Comparison of ENCODE assay signal across 15 mouse cellular contexts in genomic region chr13:17839137-17839536, GRCm38 (mm10). TPM values are rescaled to one million over a fixed set of nuclear protein-coding genes. Genes with fewer than 3 reads are reported as not detected.
DNase-seq lines count a peak whose midpoint lies in the region; ATAC-seq and TF ChIP-seq lines count a peak whose summit lies in the region.
"Had no signal": no experiment of that assay in that cellular context is flagged by ENCODE, and none has a peak within 500 bp of the region (broad histone marks: within the 10 kb centered on the region; RNA-seq: fewer than 3 reads in every experiment).

No protein-coding gene starts in this region.

- DNase-seq in forebrain, postnatal 0 days = no peak
- DNase-seq in layer of hippocampus, adult 11-12 months (ENCODE audit: low spot score) = peak; percentile 34
- no peak for DNase-seq in layer of hippocampus, adult 9-10 months (ENCODE audit: low spot score)
- DNase-seq in neural tube, embryonic 10.5 days (ENCODE audit: extremely low spot score, low spot score) = no peak
- DNase-seq in right cerebral cortex, postnatal 25 days = peak; percentile 52
- DNase-seq in cerebellum, postnatal 36 days = no peak
- DNase-seq: heart, adult 11 months had no signal

- ATAC-seq in forebrain, postnatal 0 days = peak; percentile 36; the same call in 1 of the 2 replicates
- no peak for ATAC-seq in forebrain, embryonic 13.5 days
- peak; percentile 23; the same call in 1 of the 2 replicates for ATAC-seq in neural tube, embryonic 13.5 days (ENCODE audit: low read depth)
- ATAC-seq: Patski had no signal

- TF ChIP-seq CTCF in forebrain, postnatal 0 days (IDR thresholded peaks at IDR 0.05; ENCODE audit: low read depth) = no peak

- H3K4me2 ChIP-seq in forebrain, postnatal 0 days (ENCODE audit: low read depth) = no peak overlapping the region
- H3K4me2 ChIP-seq in forebrain, embryonic 13.5 days = no peak overlapping the region
- no peak overlapping the region for H3K4me2 ChIP-seq in neural tube, embryonic 13.5 days
- H3K4me2 ChIP-seq: embryonic facial prominence, embryonic 13.5 days; forebrain, embryonic 15.5 days; hindbrain, embryonic 13.5 days; liver, embryonic 11.5 days had no signal

- no peak overlapping the region for H3K27ac ChIP-seq in forebrain, postnatal 0 days (ENCODE audit: low read depth, low read length)
- no peak overlapping the region for H3K27ac ChIP-seq in forebrain, embryonic 13.5 days
- no peak overlapping the region for H3K27ac ChIP-seq in neural tube, embryonic 13.5 days (replicated peaks)
- H3K27ac ChIP-seq: embryonic facial prominence, embryonic 13.5 days; forebrain, embryonic 15.5 days; hindbrain, embryonic 13.5 days had no signal

- 85% methylated on average over 5 of the region's 5 CpGs for WGBS in forebrain, postnatal 0 days
- WGBS in forebrain, embryonic 13.5 days = 93% methylated on average over 5 of the region's 5 CpGs
- WGBS in neural tube, embryonic 13.5 days = 90% methylated on average over 5 of the region's 5 CpGs

- no peaks in the 10 kb centered on the region for H3K27me3 ChIP-seq in forebrain, postnatal 0 days (ENCODE audit: insufficient read depth, low read length)
- no peaks in the 10 kb centered on the region for H3K27me3 ChIP-seq in forebrain, embryonic 13.5 days
- H3K27me3 ChIP-seq in neural tube, embryonic 13.5 days = no peaks in the 10 kb centered on the region
- H3K27me3 ChIP-seq: embryonic facial prominence, embryonic 13.5 days; forebrain, embryonic 15.5 days; hindbrain, embryonic 13.5 days; Patski had no signal

- no peak overlapping the region for H3K4me3 ChIP-seq in forebrain, postnatal 0 days (ENCODE audit: low read depth, low read length)
- no peak overlapping the region for H3K4me3 ChIP-seq in forebrain, embryonic 13.5 days
- H3K4me3 ChIP-seq in neural tube, embryonic 13.5 days = no peak overlapping the region
- H3K4me3 ChIP-seq: embryonic facial prominence, embryonic 13.5 days; forebrain, embryonic 15.5 days; hindbrain, embryonic 13.5 days; megakaryocyte, embryonic 14.5 days had no signal

- no peaks in the 10 kb centered on the region for H3K36me3 ChIP-seq in forebrain, postnatal 0 days (ENCODE audit: insufficient read depth)
- H3K36me3 ChIP-seq in forebrain, embryonic 13.5 days (ENCODE audit: poor library complexity, severe bottlenecking) = no peaks in the 10 kb centered on the region
- H3K36me3 ChIP-seq in neural tube, embryonic 13.5 days = no peaks in the 10 kb centered on the region
- H3K36me3 ChIP-seq: embryonic facial prominence, embryonic 13.5 days; forebrain, embryonic 15.5 days; hindbrain, embryonic 13.5 days had no signal

- H3K9ac ChIP-seq in forebrain, postnatal 0 days = no peak overlapping the region
- H3K9ac ChIP-seq in forebrain, embryonic 13.5 days = no peak overlapping the region
- no peak overlapping the region for H3K9ac ChIP-seq in neural tube, embryonic 13.5 days
- H3K9ac ChIP-seq: embryonic facial prominence, embryonic 13.5 days; forebrain, embryonic 15.5 days; hindbrain, embryonic 13.5 days had no signal

- no peaks in the 10 kb centered on the region for H3K9me3 ChIP-seq in forebrain, postnatal 0 days (ENCODE audit: low read length)
- H3K9me3 ChIP-seq in forebrain, embryonic 13.5 days (replicated peaks) = no peaks in the 10 kb centered on the region
- no peaks in the 10 kb centered on the region for H3K9me3 ChIP-seq in neural tube, embryonic 13.5 days
- H3K9me3 ChIP-seq: embryonic facial prominence, embryonic 13.5 days; forebrain, embryonic 15.5 days; hindbrain, embryonic 13.5 days had no signal

- no peaks in the 10 kb centered on the region for H3K4me1 ChIP-seq in forebrain, postnatal 0 days (ENCODE audit: insufficient read depth)
- H3K4me1 ChIP-seq in forebrain, embryonic 13.5 days = no peaks in the 10 kb centered on the region
- no peaks in the 10 kb centered on the region for H3K4me1 ChIP-seq in neural tube, embryonic 13.5 days (replicated peaks)
- H3K4me1 ChIP-seq: embryonic facial prominence, embryonic 13.5 days; forebrain, embryonic 15.5 days had no signal

RNA-seq across cellular contexts. Expression of gene Cdk13, which starts 34.2 kb away (rescaled TPM):
- 88.0 and 98.3 TPM in 2 replicates for total RNA-seq in forebrain, postnatal 0 days (2014; rRNA removed)
- 7.5 and 9.5 TPM in 2 replicates for polyA plus RNA-seq in forebrain, postnatal 0 days (2015; fragmentation: Nextera tagmentation; extraction: Ambion mirVana)
- polyA plus RNA-seq in forebrain, embryonic 13.5 days (2015; fragmentation: Nextera tagmentation; extraction: Ambion mirVana) = 15.0 and 16.6 TPM in 2 replicates
- 15.1 and 16.6 TPM in 2 replicates for polyA plus RNA-seq in neural tube, embryonic 13.5 days (2015; fragmentation: Nextera tagmentation; extraction: Ambion mirVana)

Comparison
In these comparisons a context has a peak if more than half of its experiments do, and no peak if none do; other contexts are left out.
1. DNase-seq: peak in layer of hippocampus, adult 11-12 months (single experiment) and right cerebral cortex, postnatal 25 days (single experiment); none in forebrain, postnatal 0 days (single experiment), layer of hippocampus, adult 9-10 months (single experiment), neural tube, embryonic 10.5 days (single experiment) and cerebellum, postnatal 36 days (0 of 2).